Mouse (Mus musculus) liver, postnatal 0 days (tissue): ENCODE results near the gene Ufsp2. TPM values are rescaled to one million over a fixed set of nuclear protein-coding genes. Genes with fewer than 3 reads are reported as not detected.
A peak's percentile ranks its signal among the peaks of the same experiment; 100 is the strongest.

Experiments used
- ATAC-seq: fragments of 200-750 bp; cut with Nextera tagmentation; 2 replicates; pipeline ENCODE4 v1.8.0; 2017; ENCODE audit warnings: mild to moderate bottlenecking, moderate library complexity
- DNase-seq: peaks from one replicate; pipeline ENCODE4 v3.0.0-alpha.2; 2016
- H3K27ac ChIP-seq: fragments of 300-500 bp; sonication (generic); 2 replicates; pipeline ENCODE4 v1.5.1; 2014; ENCODE audit warnings: antibody characterized with exemption, moderate library complexity, mild to moderate bottlenecking, low read depth
- H3K27me3 ChIP-seq: fragments of 300-500 bp; sonication (generic); 2 replicates; pipeline ENCODE4 v1.6.1; 2014; ENCODE audit warnings: low read length, control low read depth, mixed read lengths; ENCODE audit not compliant: insufficient read depth
- H3K36me3 ChIP-seq: fragments of 300-500 bp; sonication (generic); replicated peaks from 2 replicates; pipeline ENCODE4 v1.6.1; 2014; ENCODE audit warnings: mild to moderate bottlenecking, control low read depth, low read length, moderate library complexity, mixed read lengths; ENCODE audit not compliant: insufficient read depth
- H3K4me1 ChIP-seq: fragments of 300-500 bp; sonication (generic); 2 replicates; pipeline ENCODE4 v1.6.1; 2014; ENCODE audit warnings: antibody characterized with exemption, mild to moderate bottlenecking, control low read depth; ENCODE audit not compliant: insufficient read depth
- H3K4me2 ChIP-seq: fragments of 300-500 bp; sonication (generic); 2 replicates; pipeline ENCODE4 v1.6.1; 2014; ENCODE audit warnings: low read depth, mild to moderate bottlenecking, low read length, moderate library complexity, mixed read lengths
- H3K4me3 ChIP-seq: fragments of 300-500 bp; sonication (generic); 2 replicates; pipeline ENCODE4 v1.5.1; 2014; ENCODE audit warnings: low read depth, low read length
- H3K9ac ChIP-seq: fragments of 300-500 bp; sonication (generic); replicated peaks from 2 replicates; pipeline ENCODE4 v1.6.1; 2014; ENCODE audit warnings: mild to moderate bottlenecking, moderate library complexity
- H3K9me3 ChIP-seq: fragments of 300-500 bp; sonication (generic); 2 replicates; pipeline ENCODE4 v1.6.1; 2016; ENCODE audit warnings: mild to moderate bottlenecking, control low read depth, low read length, mixed read lengths
- CTCF ChIP-seq: sonication (generic); IDR thresholded peaks from 2 replicates; pipeline ENCODE4 v1.5.1; 2016; ENCODE audit warnings: antibody characterized with exemption, low read depth
- EP300 ChIP-seq: IDR thresholded peaks from 2 replicates; pipeline ENCODE4 v1.6.1; 2016; ENCODE audit warnings: antibody characterized with exemption, low read depth, mild to moderate bottlenecking
- WGBS: fragments of 180-500 bp; shearing (Covaris S2); extraction: QIAGEN DNeasy Blood & Tissue Kit; methylation state at CpG from one replicate; pipeline ENCODE4 v1.1.7; 2014; ENCODE audit not compliant: insufficient replicate concordance; 5-methylcytosine and 5-hydroxymethylcytosine counted together
- polyA plus RNA-seq: library from polyadenylated mRNA; unstranded; fragments of >200 nt; fragmentation: Nextera tagmentation; extraction: Ambion mirVana; gene quantifications from 2 replicates; pipeline ENCODE4 v1.2.1, GENCODE M21; 2015

Ufsp2 gene
- polyA plus RNA-seq, 1 experiment from 2014 or later, result 50.2 TPM

- WGBS, result 76% methylated on average over 8 of the region's 8 CpGs
- DNase-seq, result no peak
- no peak overlapping the region for H3K4me3 ChIP-seq
Observed at GRCm38 (mm10) chr8:45973988-45974505, 1.3 kb upstream of the Ufsp2 start.

GRCm38 (mm10) chr8:45975837-45976468 is 625 bp downstream of the Ufsp2 start:
- no peaks in the 10 kb centered on the region for H3K9me3 ChIP-seq
- peak overlapping the region; percentile 70 for H3K4me3 ChIP-seq
- peak overlapping the region; percentile 69 for H3K9ac ChIP-seq
- 35% methylated on average over 11 of the region's 11 CpGs for whole genome bisulfite sequencing
- H3K27me3 ChIP-seq, result no peaks in the 10 kb centered on the region
- TF ChIP-seq EP300 (no peak), CTCF (no peak)
- DNase-seq, result no peak
- H3K36me3 ChIP-seq, result peaks cover 21% of the 10 kb centered on the region
- peaks cover 9% of the 10 kb centered on the region for H3K4me1 ChIP-seq
- peak; percentile 16 for ATAC-seq
- H3K4me2 ChIP-seq, result peak overlapping the region; percentile 72
- peak overlapping the region; percentile 74 for H3K27ac ChIP-seq

More at GRCm38 (mm10) chr8:45973988-45974505, 1.3 kb upstream of the Ufsp2 start:
- TF ChIP-seq EP300 (no peak), CTCF (no peak)
- H3K4me1 ChIP-seq, result peaks cover 9% of the 10 kb centered on the region
- H3K9ac ChIP-seq, result no peak overlapping the region
- H3K27me3 ChIP-seq, result no peaks in the 10 kb centered on the region
- ATAC-seq, result no peak
- H3K4me2 ChIP-seq, result no peak overlapping the region; the same call in 1 of the 2 replicates
- no peaks in the 10 kb centered on the region for H3K9me3 ChIP-seq
- H3K36me3 ChIP-seq, result peaks cover 9% of the 10 kb centered on the region; the same call in 1 of the 2 replicates
- H3K27ac ChIP-seq, result no peak overlapping the region

GRCm38 (mm10) chr8:45986665-45987064 is 11.3 kb downstream of the Ufsp2 start:
- TF ChIP-seq CTCF (no peak), EP300 (no peak)
- no peaks in the 10 kb centered on the region for H3K4me1 ChIP-seq
- no peaks in the 10 kb centered on the region for H3K27me3 ChIP-seq
- H3K4me2 ChIP-seq, result no peak overlapping the region
- no peak overlapping the region for H3K27ac ChIP-seq
- ATAC-seq (no peak), DNase-seq (no peak)
- WGBS, result 74% methylated on average over 3 of the region's 3 CpGs
- no peaks in the 10 kb centered on the region for H3K9me3 ChIP-seq
- no peak overlapping the region for H3K9ac ChIP-seq
- H3K36me3 ChIP-seq, result peaks cover 50% of the 10 kb centered on the region
- H3K4me3 ChIP-seq, result no peak overlapping the region

- Histone ChIP-seq H3K36me3 (peaks cover 39% of the 10 kb centered on the region), H3K9me3 (no peaks in the 10 kb centered on the region), H3K4me3 (no peak overlapping the region), H3K27ac (no peak overlapping the region), H3K4me2 (no peak overlapping the region), H3K27me3 (no peaks in the 10 kb centered on the region), H3K9ac (no peak overlapping the region), H3K4me1 (no peaks in the 10 kb centered on the region)
- ATAC-seq, result peak; percentile 43; the same call in 1 of the 2 replicates
- TF ChIP-seq EP300 (no peak), CTCF (no peak)
- DNase-seq, result no peak
- WGBS, result 44% methylated on average over 2 of the region's 2 CpGs
Observed at GRCm38 (mm10) chr8:45988189-45988588, 12.9 kb downstream of the Ufsp2 start.

- Histone ChIP-seq H3K4me2 (no peak overlapping the region), H3K9me3 (no peaks in the 10 kb centered on the region), H3K27ac (no peak overlapping the region), H3K27me3 (no peaks in the 10 kb centered on the region), H3K9ac (no peak overlapping the region), H3K36me3 (peaks cover 38% of the 10 kb centered on the region), H3K4me3 (no peak overlapping the region), H3K4me1 (no peaks in the 10 kb centered on the region)
- DNase-seq, result no peak
- ATAC-seq, result no peak
- no peak for TF ChIP-seq EP300
- no peak for TF ChIP-seq CTCF
- 66% methylated on average over 4 of the region's 4 CpGs for WGBS
Observed at GRCm38 (mm10) chr8:45990631-45991310, 15.4 kb downstream of the Ufsp2 start.

- TF ChIP-seq CTCF (peak; percentile 43; the same call in 1 of the 2 replicates), EP300 (no peak)
- Histone ChIP-seq H3K27me3 (no peaks in the 10 kb centered on the region), H3K9me3 (no peaks in the 10 kb centered on the region), H3K4me2 (no peak overlapping the region), H3K4me1 (peaks cover 2% of the 10 kb centered on the region; the same call in 1 of the 2 replicates), H3K4me3 (no peak overlapping the region), H3K9ac (no peak overlapping the region), H3K27ac (no peak overlapping the region), H3K36me3 (peaks cover 39% of the 10 kb centered on the region)
- WGBS, result 90% methylated on average over 2 of the region's 2 CpGs
- ATAC-seq (no peak), DNase-seq (no peak)
Observed at GRCm38 (mm10) chr8:45994111-45994510, 18.8 kb downstream of the Ufsp2 start.
